Mouse (Mus musculus): ENCODE results near the gene Aldh1a3. TPM values are rescaled to one million over a fixed set of nuclear protein-coding genes. Genes with fewer than 3 reads are reported as not detected.

Aldh1a3 gene
- total and polyA plus RNA-seq, 3 experiments, result 0.35 to 4.6 (median 1.0) TPM

GRCm38 (mm10) chr7:66471641-66472216 lies 44.4 kb upstream of the Aldh1a3 start:
- TF ChIP-seq ELF1 (IDR thresholded peaks at IDR 0.05; ENCODE audit: low read depth, low read length) (no peak), RCOR1 (conservative IDR thresholded peaks at IDR 0.05; ENCODE audit: low read depth, low read length) (no peak), TBP (conservative IDR thresholded peaks at IDR 0.05; ENCODE audit: low read depth, low read length) (no peak), JUND (conservative IDR thresholded peaks at IDR 0.05; ENCODE audit: low read depth, low read length) (no peak)
- no peak overlapping the region for H3K9ac ChIP-seq (ENCODE audit: insufficient read depth, low read depth)
- no peak overlapping the region for H3K4me3 ChIP-seq (replicated peaks in 1 of 3; ENCODE audit: low read depth in 2 of 3, low read length in 2 of 3, poor library complexity in 1 of 3)
- no peaks in the 10 kb centered on the region for H3K79me2 ChIP-seq (replicated peaks; ENCODE audit: control insufficient read depth, extremely low read depth, insufficient read depth, poor library complexity, severe bottlenecking)
- H3K36me3 ChIP-seq (replicated peaks in 1 of 2; ENCODE audit: control insufficient read depth in 1 of 2, insufficient read depth in 1 of 2, low read length in 1 of 2), result no peaks in the 10 kb centered on the region
- dilution Hi-C loops (cut with MboI; ENCODE audit: extremely low pct_ligation_motif_present, extremely low pct_unique_long_range_greater_than_20kb, low sequenced_read_pairs), result no loop called here
- H3K27me3 ChIP-seq (replicated peaks), result peaks cover 35% of the 10 kb centered on the region
- H3K9me3 ChIP-seq (replicated peaks; ENCODE audit: low read length), result peaks cover 4% of the 10 kb centered on the region
- DNase-seq (ENCODE audit: extremely low read depth), result no peak
- H3K27ac ChIP-seq (ENCODE audit: insufficient read depth, low read depth), result no peak overlapping the region
- in situ Hi-C loops (cut with MboI; ENCODE audit: low pct_ligation_motif_present, low pct_unique_long_range_greater_than_20kb, low sequenced_read_pairs), result no loop called here
- no peaks in the 10 kb centered on the region for H3K4me1 ChIP-seq (ENCODE audit: control insufficient read depth in 1 of 2, insufficient read depth in 2 of 2)
- no peak overlapping the region for H3K4me2 ChIP-seq (ENCODE audit: insufficient read depth, low read depth, poor library complexity, severe bottlenecking)

GRCm38 (mm10) chr7:66466641-66467040 lies 39.3 kb upstream of the Aldh1a3 start:
- Histone ChIP-seq H3K4me2 (ENCODE audit: insufficient read depth, low read depth, poor library complexity, severe bottlenecking) (no peak overlapping the region), H3K79me2 (replicated peaks; ENCODE audit: control insufficient read depth, extremely low read depth, insufficient read depth, poor library complexity, severe bottlenecking) (no peaks in the 10 kb centered on the region)
- in situ Hi-C loops (cut with MboI; ENCODE audit: low pct_ligation_motif_present, low pct_unique_long_range_greater_than_20kb, low sequenced_read_pairs), result no loop called here

GRCm38 (mm10) chr7:66465241-66465640 lies 37.9 kb upstream of the Aldh1a3 start:
- dilution Hi-C loops (cut with MboI; ENCODE audit: extremely low pct_ligation_motif_present, extremely low pct_unique_long_range_greater_than_20kb, low sequenced_read_pairs) (no loop called here), in situ Hi-C loops (cut with MboI; ENCODE audit: low pct_ligation_motif_present, low pct_unique_long_range_greater_than_20kb, low sequenced_read_pairs) (no loop called here)
- no peak for DNase-seq (ENCODE audit: extremely low read depth)

More at GRCm38 (mm10) chr7:66466641-66467040, 39.3 kb upstream of the Aldh1a3 start:
- TF ChIP-seq PAX5 (IDR thresholded peaks at IDR 0.05; ENCODE audit: low read length), result no peak
- no peak for TF ChIP-seq ZMIZ1 (IDR thresholded peaks at IDR 0.05; ENCODE audit: low read depth, low read length)
- TF ChIP-seq SIN3A (IDR thresholded peaks at IDR 0.05; ENCODE audit: low read length), result no peak
- TF ChIP-seq GABPA (IDR thresholded peaks at IDR 0.05; ENCODE audit: insufficient replicate concordance, low read depth, low read length), result no peak
- TF ChIP-seq BHLHE40 (IDR thresholded peaks at IDR 0.05; ENCODE audit: low read depth, low read length), result no peak
- no peak for TF ChIP-seq ZNF384 (IDR thresholded peaks at IDR 0.05; ENCODE audit: low read depth, low read length)
- TF ChIP-seq JUN (IDR thresholded peaks at IDR 0.05; ENCODE audit: insufficient read depth, low read depth, low read length), result no peak
- TF ChIP-seq MAFK (IDR thresholded peaks at IDR 0.05; ENCODE audit: insufficient replicate concordance, low read length), result no peak
- no peak for TF ChIP-seq POLR2AphosphoS2 (IDR thresholded peaks at IDR 0.05; ENCODE audit: low read depth, low read length)
- no peak for TF ChIP-seq KAT2A (IDR thresholded peaks at IDR 0.05; ENCODE audit: insufficient replicate concordance, low read length)
- TF ChIP-seq NELFE (IDR thresholded peaks at IDR 0.05; ENCODE audit: low read depth, low read length), result no peak
- TF ChIP-seq ZKSCAN1 (IDR thresholded peaks at IDR 0.05; ENCODE audit: borderline replicate concordance, low read depth, low read length), result no peak
- no peak for TF ChIP-seq SMC3 (IDR thresholded peaks at IDR 0.05; ENCODE audit: low read depth, low read length)
- no peak for TF ChIP-seq IRF4 (IDR thresholded peaks at IDR 0.05; ENCODE audit: low read depth, low read length)
- TF ChIP-seq TCF12 (IDR thresholded peaks at IDR 0.05; ENCODE audit: low read depth, low read length), result no peak
- dilution Hi-C loops (cut with MboI; ENCODE audit: extremely low pct_ligation_motif_present, extremely low pct_unique_long_range_greater_than_20kb, low sequenced_read_pairs), result no loop called here
- Histone ChIP-seq H3K9me3 (replicated peaks; ENCODE audit: low read length) (no peaks in the 10 kb centered on the region), H3K27me3 (replicated peaks) (peaks cover 21% of the 10 kb centered on the region), H3K36me3 (replicated peaks in 1 of 2; ENCODE audit: control insufficient read depth in 1 of 2, insufficient read depth in 1 of 2, low read length in 1 of 2) (no peaks in the 10 kb centered on the region), H3K9ac (ENCODE audit: insufficient read depth, low read depth) (no peak overlapping the region), H3K4me3 (replicated peaks in 1 of 3; ENCODE audit: low read depth in 2 of 3, low read length in 2 of 3, poor library complexity in 1 of 3) (no peak overlapping the region), H3K4me1 (ENCODE audit: control insufficient read depth in 1 of 2, insufficient read depth in 2 of 2) (no peaks in the 10 kb centered on the region), H3K27ac (ENCODE audit: insufficient read depth, low read depth) (no peak overlapping the region)
- no peak for DNase-seq (ENCODE audit: extremely low read depth)

More at GRCm38 (mm10) chr7:66465241-66465640, 37.9 kb upstream of the Aldh1a3 start:
- H3K4me3 ChIP-seq (replicated peaks in 1 of 3; ENCODE audit: low read depth in 2 of 3, low read length in 2 of 3, poor library complexity in 1 of 3), result no peak overlapping the region
- TF ChIP-seq SIN3A (IDR thresholded peaks at IDR 0.05; ENCODE audit: low read length) (no peak), TCF12 (IDR thresholded peaks at IDR 0.05; ENCODE audit: low read depth, low read length) (no peak), ZC3H11A (IDR thresholded peaks at IDR 0.05; ENCODE audit: low read depth, low read length) (no peak), MAX (IDR thresholded peaks at IDR 0.05; ENCODE audit: low read length) (no peak)
- no peaks in the 10 kb centered on the region for H3K9me3 ChIP-seq (replicated peaks; ENCODE audit: low read length)
- no peaks in the 10 kb centered on the region for H3K4me1 ChIP-seq (ENCODE audit: control insufficient read depth in 1 of 2, insufficient read depth in 2 of 2)
- no peak overlapping the region for H3K27ac ChIP-seq (ENCODE audit: insufficient read depth, low read depth)
- H3K9ac ChIP-seq (ENCODE audit: insufficient read depth, low read depth), result no peak overlapping the region
- no peaks in the 10 kb centered on the region for H3K36me3 ChIP-seq (replicated peaks in 1 of 2; ENCODE audit: control insufficient read depth in 1 of 2, insufficient read depth in 1 of 2, low read length in 1 of 2)
- no peaks in the 10 kb centered on the region for H3K79me2 ChIP-seq (replicated peaks; ENCODE audit: control insufficient read depth, extremely low read depth, insufficient read depth, poor library complexity, severe bottlenecking)
- H3K4me2 ChIP-seq (ENCODE audit: insufficient read depth, low read depth, poor library complexity, severe bottlenecking), result no peak overlapping the region
- peaks cover 30% of the 10 kb centered on the region for H3K27me3 ChIP-seq (replicated peaks)
